Mouse (Mus musculus) testis, adult 2 months (tissue): ENCODE measurements around the gene Tspan18.

Experiments
- CTCF ChIP-seq: fragments of 200-500 bp; IDR thresholded peaks from 2 replicates; pipeline ENCODE4 v1.5.1; 2012; ENCODE audit warnings: low read depth, mild to moderate bottlenecking, inconsistent platforms, low read length, moderate library complexity; ENCODE audit not compliant: control insufficient read depth, insufficient read depth, insufficient replicate concordance
- POLR2A ChIP-seq: fragments of 200-500 bp; IDR thresholded peaks from 2 replicates; pipeline ENCODE4 v1.6.1; 2012; ENCODE audit warnings: low read depth, mild to moderate bottlenecking, inconsistent platforms, low read length, moderate library complexity; ENCODE audit not compliant: control insufficient read depth

DNA sequence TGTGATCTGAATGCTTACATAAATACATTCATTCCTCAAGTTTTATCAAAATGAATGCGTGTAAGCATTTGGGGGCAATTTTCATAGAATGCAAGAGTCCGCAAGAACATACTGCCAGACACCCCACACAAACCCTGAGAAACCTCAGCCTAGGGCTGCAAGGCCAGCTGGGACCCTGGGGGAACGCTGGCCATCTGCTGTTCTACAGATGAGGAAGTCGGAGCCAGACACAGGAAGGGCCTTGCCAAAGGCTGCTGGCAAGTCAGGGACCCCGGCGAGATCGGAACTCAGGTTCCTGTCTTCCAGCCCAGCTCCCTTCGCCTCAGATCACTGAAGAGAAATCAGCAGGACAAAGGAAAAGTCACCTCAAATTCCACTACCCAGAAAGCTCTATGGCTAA, 34.6 kb upstream of the Tspan18 start:
- TF ChIP-seq POLR2A (no peak), CTCF (no peak)
